Mouse (Mus musculus) frontal cortex, adult 2 months (tissue): ENCODE data around the gene Tbc1d8. TPM values are rescaled to one million over a fixed set of nuclear protein-coding genes. Genes with fewer than 3 reads are reported as not detected.

Experiments
- DNase-seq, 2 experiments: peaks; one replicate each; pipeline ENCODE4 v3.0.0; 2022; ENCODE audit warnings: low spot score in 1 of 2; ENCODE audit errors: extremely low spot score in 1 of 2
- polyA plus RNA-seq: library from polyadenylated mRNA; depleted of rRNA; stranded (reverse); fragments of >200 nt; gene quantifications from 2 replicates; pipeline ENCODE4 v1.2.3, GENCODE M21; 2012

The Tbc1d8 gene
- polyA plus RNA-seq, 1 experiment, result 20.7 TPM

- DNase-seq, result peak in 1 of 2 experiments; percentile 27
These were observed 110.2 kb downstream of the Tbc1d8 start for GRCm38 (mm10) chr1:39368267-39368841.

- peak; percentile 97 to 98 for DNase-seq
These were observed 110.8 kb downstream of the Tbc1d8 start, which contains the start of gene Rpl31 for GRCm38 (mm10) chr1:39367601-39368266. Rpl31 (plus strand) TSS chr1:39367842.

- no peak for DNase-seq
These were observed 111.5 kb downstream of the Tbc1d8 start for GRCm38 (mm10) chr1:39367045-39367444.

GRCm38 (mm10) chr1:39365562-39365961 is 113.0 kb downstream of the Tbc1d8 start:
- DNase-seq, result no peak

GRCm38 (mm10) chr1:39362515-39362893 is 116.1 kb downstream of the Tbc1d8 start:
- no peak for DNase-seq

- DNase-seq, result no peak
These were observed 116.6 kb downstream of the Tbc1d8 start for GRCm38 (mm10) chr1:39361754-39362514.

GRCm38 (mm10) chr1:39349427-39349826 is 129.1 kb downstream of the Tbc1d8 start:
- no peak for DNase-seq

GRCm38 (mm10) chr1:39349001-39349400 is 129.6 kb downstream of the Tbc1d8 start:
- DNase-seq, result peak in 1 of 2 experiments; percentile 73

GRCm38 (mm10) chr1:39344981-39345600 is 133.5 kb downstream of the Tbc1d8 start:
- DNase-seq, result no peak

GRCm38 (mm10) chr1:39343242-39343641 is 135.3 kb downstream of the Tbc1d8 start:
- DNase-seq, result no peak

GRCm38 (mm10) chr1:39341807-39342206 is 136.7 kb downstream of the Tbc1d8 start:
- no peak for DNase-seq

GRCm38 (mm10) chr1:39340647-39341046 is 137.9 kb downstream of the Tbc1d8 start:
- peak; percentile 51 to 76 for DNase-seq

GRCm38 (mm10) chr1:39340156-39340555 is 138.4 kb downstream of the Tbc1d8 start:
- DNase-seq, result no peak

- DNase-seq, result no peak
These were observed 139.1 kb downstream of the Tbc1d8 start for GRCm38 (mm10) chr1:39339455-39339854.

GRCm38 (mm10) chr1:39338831-39339230 is 139.7 kb downstream of the Tbc1d8 start:
- peak in 1 of 2 experiments; percentile 42 for DNase-seq

- no peak for DNase-seq
These were observed 141.8 kb downstream of the Tbc1d8 start for GRCm38 (mm10) chr1:39336788-39337187.

GRCm38 (mm10) chr1:39335561-39336196 is 142.9 kb downstream of the Tbc1d8 start:
- no peak for DNase-seq

- DNase-seq, result no peak
These were observed 146.1 kb downstream of the Tbc1d8 start for GRCm38 (mm10) chr1:39332456-39332855.

- DNase-seq, result no peak
These were observed 147.5 kb downstream of the Tbc1d8 start for GRCm38 (mm10) chr1:39330857-39331594.

- peak in 1 of 2 experiments; percentile 51 for DNase-seq
These were observed 151.0 kb downstream of the Tbc1d8 start for GRCm38 (mm10) chr1:39327546-39327945.
